Mouse (Mus musculus) layer of hippocampus, adult 18-20 months (tissue): ENCODE measurements at regions not wholly inside any gene's neighbourhood (a gene's known extent, or its start where the extent isn't known, plus 50 kb on each side); places are given as distances from the start of the nearest gene placed in this dataset.
"Not testable (repeated sequence)": the region's sequence is repeated elsewhere in the genome, so short reads cannot be mapped to it uniquely, and the experiment has no call there.

Experiments used
- DNase-seq, 2 experiments: peaks; one replicate each; pipeline ENCODE4 v3.0.0; 2022; ENCODE audit warnings: low spot score in 2 of 2

DNA sequence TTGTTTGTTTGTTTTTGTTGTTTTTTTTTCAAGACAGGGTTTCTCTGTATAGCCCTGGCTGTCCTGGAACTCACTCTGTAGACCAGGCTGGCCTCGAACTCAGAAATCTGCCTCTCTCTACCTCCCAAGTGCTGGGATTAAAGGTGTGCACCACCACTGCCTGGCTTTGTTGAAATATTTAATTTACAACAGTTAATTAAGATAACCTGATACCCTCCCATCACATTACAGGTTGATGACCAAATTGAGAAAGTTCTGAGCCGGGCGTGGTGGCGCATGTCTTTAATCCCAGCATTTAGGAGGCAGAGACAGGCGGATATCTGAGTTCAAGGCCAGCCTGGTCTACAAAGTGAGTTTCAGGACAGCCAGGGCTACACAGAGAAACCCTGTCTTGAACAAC is 81.5 kb upstream of the Otx2 start:
- not testable (repeated sequence) for DNase-seq

DNA sequence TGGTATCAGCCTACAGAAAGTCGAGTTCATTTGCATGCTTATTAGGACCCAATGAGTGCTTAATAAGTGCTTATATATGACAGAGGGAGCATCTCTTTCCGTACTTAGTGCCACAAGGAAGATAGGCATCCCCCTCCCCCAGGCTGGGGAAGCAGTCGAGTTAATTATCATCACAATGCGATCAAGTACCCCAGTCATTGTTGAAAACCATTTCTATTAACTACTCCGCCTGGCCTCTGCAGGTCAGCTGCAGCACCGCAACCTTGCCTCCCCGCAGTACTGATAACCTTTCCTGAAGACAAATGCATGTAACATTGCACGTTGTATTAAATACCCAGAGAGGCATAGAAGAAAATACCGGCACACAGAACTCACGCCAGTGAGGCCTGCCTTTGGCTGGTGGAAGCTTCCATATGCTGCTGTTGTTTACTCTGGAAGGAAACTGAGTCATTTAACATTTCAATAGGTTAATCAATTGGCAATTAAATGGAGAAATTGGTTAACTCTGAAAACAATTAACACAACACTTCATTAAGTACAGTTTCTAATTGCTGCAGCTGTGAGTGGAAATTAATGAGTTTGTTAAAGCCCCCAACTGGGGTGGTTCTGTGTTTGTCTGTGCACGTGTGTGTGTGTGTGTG is 80.6 kb upstream of the Otx2 start:
- DNase-seq = no peak

DNA sequence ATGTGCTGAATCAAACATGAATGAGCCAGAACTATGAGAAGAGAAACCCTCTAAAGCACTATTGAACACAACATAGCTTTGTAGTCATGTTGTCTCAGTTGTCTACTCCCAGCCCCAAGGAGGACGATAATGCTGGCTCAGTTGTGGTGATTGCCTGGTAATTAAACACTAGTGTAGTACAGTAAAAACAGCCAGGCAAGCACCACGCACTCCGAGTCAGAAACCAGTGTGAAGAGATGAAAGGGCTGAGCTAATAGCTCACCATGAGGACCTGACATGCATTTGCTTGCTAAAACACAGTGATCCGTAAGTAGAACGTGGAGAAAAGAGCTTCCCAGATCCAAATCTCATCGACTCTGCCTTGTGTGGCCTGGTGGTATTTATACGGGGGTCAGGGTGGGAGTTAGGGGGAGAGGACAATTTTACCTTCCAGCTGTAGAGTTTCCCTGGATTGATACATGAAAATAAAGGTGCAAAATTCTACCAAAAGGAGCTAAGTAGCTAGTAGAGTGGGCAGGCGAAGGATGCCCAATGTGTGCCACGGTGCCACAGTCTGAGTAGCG is 80.0 kb upstream of the Otx2 start:
- no peak for DNase-seq

DNA sequence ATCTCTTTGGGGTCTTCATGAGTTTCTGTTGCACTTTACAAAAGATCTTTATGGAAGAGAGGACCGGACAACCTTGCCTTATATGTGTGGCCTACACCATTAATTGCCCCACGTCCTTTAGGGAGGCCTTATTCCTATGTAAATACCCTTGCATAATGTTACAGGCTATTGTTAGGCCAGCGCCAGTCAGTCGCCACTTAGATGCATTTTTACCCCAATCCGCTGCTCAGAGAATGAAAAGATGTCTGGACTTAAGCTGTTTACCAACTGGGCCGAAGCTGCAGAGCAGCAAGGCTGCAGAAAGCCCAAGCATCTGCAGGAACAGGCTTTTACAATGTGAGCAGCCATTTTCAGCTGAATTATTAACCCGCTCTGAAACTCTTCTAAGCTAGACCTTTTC is 79.5 kb upstream of the Otx2 start:
- no peak for DNase-seq

DNA sequence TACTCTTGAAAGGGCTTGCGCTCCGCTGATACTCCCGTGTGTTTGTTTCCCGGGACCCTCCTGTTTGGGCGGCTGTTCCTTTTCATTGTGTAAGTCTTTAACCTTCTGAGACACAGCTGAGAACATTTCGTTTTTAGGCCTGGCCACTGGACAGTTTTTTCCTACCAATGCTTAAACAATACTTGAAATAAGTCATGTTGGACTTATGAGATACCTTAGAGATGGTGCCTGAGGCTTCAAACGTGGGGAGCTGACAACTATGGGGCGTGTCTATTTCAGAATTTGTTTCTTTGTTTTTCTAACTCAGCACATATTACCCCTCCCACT is 78.9 kb upstream of the Otx2 start:
- no peak for DNase-seq

DNA sequence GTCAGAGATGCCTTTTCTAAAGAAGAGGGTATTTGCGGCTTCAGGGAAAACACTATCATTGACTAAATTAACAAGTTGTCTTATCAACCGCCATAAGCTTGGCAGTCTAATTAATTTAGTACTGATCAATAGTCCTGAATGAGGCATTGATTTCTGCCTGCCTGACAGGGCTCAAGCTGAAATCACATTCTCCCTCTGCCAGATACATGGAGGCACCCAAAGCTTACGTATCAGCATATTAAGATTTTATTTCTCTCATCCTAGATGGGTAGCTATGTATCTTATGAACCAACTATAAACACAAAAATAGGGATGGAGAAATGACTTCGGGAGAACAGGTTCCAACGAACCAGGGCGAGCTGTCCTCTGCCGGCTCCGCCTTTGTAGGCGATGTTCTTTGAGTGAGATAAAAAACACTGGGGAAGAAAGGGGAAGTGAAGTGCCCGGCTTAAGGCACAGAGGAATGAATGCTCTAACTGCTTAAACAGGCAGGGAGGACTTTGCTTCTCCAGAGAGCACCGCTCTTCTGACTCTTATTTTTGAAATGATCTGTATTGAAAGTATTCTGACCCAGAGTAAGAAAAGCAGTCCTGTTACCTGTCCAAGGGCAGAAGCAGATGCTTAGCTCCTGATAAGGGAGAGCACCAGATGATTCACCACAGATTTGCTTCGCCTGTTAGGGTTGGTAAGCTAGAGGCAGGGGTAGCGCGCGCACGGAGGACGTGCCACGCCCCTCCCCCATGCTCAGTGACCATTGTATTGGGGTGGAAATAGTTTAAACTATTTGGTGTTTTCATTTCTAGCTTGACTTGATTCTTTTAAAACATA is 78.3 kb upstream of the Otx2 start:
- DNase-seq = no peak

DNA sequence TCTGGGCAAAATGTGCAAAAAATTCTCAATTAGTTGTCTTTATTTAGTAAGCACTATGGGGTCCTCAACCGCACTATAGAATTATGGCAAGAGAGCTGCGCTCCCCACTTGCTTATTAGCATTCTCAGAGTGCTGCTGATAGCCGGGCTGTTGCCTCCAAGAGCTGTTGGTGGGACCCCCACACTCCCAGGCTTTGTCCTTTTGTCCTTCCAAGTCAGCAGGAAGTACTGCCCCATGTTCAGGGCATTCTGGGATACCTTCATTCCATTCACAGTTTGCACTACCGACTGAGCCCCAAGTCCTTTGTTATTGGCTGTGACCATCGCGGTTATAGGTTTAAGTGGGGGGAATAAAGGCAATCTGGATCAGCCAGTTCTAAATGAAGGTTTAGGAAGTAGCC is 77.4 kb upstream of the Otx2 start:
- DNase-seq = no peak

DNA sequence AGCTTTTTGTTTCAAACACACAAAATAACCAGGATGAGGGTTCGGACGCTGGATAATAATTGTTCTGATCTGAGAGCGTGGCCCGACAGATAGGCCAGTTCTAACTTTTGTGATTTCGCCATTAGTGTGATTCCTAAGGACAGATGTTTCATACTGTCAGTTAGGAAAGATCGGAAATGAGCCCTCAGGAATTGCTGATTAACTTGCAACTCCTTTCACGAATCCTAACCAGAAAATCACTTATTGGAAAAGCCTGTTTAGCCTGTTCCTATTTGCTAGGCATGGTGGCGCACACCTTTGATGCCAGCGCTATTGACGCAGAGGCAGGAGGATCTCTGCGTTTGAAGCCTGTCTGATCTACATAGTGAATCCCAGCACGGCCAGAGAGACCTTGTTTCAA is 75.4 kb upstream of the Otx2 start:
- no peak for DNase-seq

DNA sequence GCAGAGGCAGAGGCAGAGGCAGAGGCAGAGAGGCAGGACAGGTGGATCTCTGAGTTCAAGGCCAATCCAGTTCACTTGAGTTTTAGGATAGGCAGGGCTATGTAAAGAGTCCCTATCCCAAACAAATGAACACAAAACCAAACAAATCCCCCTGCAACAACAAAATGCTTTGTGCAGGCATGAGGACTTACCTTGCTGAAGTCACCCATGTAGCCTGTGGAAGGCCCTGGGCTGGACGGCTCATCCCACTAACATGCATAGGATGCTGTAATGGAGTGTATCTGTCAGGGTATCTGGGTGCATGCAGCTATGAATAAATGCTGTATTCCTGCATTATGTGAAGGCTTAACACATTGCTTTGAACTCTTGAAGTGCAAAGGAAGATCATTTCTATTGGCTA is 74.3 kb upstream of the Otx2 start:
- no peak for DNase-seq

DNA sequence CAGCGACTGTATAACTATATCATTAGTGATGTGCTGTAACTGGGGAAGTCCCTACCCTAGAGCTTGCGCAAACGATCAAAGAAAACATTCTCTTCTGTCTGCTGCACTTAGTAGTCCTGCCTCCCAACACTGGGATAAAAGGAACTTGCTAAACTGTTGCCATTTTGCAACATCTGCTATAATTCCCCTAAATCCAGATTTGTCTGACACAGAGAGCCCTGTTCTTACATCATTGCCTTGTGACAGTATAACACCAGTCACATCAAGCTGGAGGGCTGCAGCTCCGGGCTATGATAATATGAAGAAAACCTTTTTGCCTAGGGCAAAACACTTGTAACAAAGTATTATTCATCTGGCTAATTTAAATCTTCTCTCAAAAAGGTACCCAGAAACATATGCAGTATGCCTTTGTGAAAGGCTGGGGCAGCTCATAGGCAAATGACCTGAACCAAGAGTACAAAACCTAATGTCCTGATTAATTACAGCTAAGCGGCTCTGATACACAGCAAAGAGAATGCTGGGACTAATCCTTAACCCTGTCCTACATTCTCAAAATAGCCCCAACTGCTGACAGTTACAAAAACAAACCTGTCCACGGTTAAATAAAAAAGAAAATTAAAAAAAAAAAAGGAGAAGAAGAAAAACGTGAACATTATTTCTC is 67.5 kb upstream of the Otx2 start:
- no peak for DNase-seq

DNA sequence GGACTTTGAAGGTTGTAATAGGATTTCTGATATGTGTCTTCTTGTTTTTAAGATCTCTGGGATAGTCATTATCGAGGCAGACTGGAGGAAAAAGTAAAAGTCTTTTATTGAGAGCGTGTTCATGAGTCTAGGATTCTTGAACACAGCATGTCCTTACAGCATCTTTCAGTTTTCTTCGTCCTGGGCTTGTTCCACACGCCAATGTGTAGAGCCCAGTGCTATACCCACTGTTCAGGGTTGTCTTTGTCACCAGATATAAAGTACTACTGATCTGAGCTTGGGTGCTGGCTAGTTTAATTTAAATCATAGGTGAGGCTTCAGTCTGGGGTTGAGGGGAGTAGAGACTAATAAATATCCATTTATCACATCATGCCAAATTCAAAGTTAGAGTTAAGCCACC is 65.5 kb upstream of the Otx2 start:
- DNase-seq = no peak

DNA sequence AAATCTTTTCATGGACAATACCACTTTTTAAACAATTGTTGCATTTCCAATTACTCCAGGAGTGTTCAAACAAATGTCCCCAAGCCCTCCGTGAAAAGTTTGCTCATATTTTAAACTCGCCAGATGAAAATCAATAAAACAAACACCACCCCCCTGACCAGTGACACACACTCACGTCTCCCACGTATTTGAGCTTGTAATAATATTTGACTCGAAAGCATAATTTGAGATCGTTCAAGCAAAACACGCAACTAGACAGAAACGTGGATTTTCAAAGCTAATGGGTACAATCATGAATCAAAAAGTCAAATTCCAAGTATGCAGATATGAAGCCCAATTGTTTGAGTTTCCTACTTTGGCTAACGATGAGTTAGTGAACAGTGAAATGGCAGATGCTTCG is 65.0 kb upstream of the Otx2 start:
- no peak for DNase-seq

DNA sequence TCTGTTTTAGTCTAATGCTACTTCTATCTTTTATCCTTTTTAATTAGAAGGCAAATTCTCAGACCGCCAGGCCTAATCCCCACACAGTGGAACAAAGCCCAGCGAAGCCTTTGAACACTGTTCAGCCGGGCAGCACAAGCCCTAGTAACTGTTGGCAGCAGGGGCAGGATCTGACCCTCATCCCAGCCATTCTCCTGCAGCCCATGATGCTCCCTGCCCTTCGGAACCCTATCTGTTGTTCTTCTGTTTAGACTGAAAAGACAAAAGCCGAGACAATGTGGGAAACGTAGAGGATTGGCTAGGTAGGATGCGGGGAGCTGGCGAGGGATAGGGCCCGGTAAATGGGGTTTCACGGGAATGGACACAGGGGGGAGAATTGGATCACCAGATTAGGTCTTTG is 64.6 kb upstream of the Otx2 start:
- DNase-seq = no peak

DNA sequence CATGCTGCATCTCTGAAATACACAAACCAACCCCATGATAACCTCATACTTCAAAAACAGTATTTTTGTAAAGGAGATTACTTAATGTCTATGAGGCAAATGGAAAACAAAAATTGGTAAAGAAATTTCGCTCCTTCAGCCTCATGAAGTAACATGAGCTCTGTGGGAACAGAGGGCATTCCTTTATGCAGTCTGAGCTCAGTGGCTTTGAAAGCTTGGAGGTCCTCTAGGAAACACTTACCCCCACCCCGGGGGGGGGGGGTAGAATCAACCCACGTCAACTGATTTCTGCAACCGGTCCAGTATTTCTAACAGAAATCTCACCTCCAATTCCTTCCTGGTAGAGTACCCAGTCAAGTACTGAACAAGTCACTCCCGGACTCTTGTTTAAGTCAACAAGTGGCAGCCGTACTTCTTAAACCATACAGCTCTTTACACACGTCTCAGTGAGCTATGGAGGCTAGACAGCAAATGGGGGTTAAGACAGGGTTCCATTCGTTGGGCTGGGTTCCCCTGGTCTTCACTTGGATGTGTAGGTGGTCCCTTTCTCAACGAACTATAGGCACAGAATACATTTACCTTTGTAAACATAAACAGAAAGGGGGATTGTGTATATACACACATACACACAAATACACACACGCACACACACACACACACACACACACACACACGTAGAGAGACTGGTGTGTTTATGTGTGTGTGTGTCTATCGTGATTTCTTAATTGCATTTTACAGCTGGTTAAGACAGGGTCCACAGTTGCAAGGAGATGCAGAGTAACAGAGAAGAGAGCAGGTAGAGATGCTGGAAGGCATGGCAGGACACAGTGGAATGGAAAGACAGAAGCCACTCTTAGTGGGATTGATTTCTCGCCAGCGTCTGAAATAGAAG is 63.6 kb upstream of the Otx2 start:
- no peak for DNase-seq

DNA sequence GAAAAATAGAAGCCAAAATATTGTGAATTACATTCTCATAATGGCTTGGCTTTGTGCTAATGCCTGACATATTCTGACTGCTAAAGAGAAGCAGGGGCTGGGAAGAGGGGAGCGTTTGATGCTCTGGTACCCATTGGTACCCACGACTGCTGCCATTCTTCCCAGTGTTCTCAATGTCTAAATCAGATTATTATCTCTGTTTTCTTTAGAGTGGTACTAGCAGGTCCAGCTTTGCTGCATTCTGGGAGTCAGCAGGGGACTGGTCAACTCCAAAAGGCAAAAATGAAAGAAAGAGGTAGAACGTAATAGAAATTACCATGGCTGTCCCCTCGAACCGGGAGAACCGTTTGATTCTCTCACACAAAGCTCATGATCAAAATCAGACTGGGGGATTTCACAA is 62.6 kb upstream of the Otx2 start:
- no peak for DNase-seq

DNA sequence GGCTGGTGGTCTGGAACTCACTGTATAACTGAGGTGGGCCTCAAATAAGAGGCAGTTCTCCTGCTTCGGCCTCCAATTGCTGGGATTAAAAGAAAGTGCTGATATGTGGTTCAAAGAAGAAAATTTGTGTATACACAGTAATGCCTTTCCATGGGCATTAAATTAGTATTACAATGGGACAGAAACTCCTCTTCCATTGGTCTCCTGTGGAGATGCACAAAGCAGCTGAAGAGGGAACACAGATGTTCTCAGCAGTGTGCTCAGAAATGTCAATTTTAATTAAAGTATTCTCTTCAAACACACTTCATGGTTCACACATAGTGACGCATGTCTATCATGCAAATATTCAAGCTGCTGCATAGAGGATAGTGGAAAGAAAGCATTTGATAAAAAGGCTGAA is 56.4 kb upstream of the Otx2 start:
- DNase-seq = no peak
